Mouse (Mus musculus) liver, embryonic 14.5 days (tissue): ENCODE data around the gene Cmtm2b.

Source experiments
- CTCF ChIP-seq: IDR thresholded peaks from 2 replicates; pipeline ENCODE4 v1.5.1; 2016; ENCODE audit warnings: antibody characterized with exemption, low read depth, control low read depth
- EP300 ChIP-seq: IDR thresholded peaks from 2 replicates; pipeline ENCODE4 v1.6.1; 2016; ENCODE audit warnings: antibody characterized with exemption, low read depth

DNA sequence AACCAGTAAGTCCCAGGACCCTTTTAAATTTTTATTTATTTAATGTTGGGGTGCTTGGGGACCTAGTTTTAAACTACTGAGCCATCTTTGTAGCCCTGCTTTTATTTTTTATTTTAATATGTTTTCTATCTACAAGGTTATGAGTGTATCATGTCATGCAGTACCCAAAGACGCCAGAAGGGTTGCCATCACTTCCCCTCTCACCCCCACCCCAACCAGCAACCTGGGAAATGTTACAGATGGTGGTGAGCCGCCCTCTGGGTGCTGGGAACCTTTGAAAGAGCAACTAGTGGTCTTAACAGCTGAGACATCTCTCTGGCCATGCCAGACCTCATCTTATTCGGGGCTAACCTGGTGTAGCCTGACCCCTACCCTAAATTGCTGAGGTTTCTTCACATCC is 15.9 kb downstream of the Cmtm2b start:
- TF ChIP-seq CTCF (peak; percentile 25; the same call in 1 of the 2 replicates), EP300 (no peak)
